Mouse (Mus musculus): ENCODE measurements around the gene Actb. TPM values are rescaled to one million over a fixed set of nuclear protein-coding genes. Genes with fewer than 3 reads are reported as not detected.
A peak's percentile ranks its signal among the peaks of the same experiment; 100 is the strongest.
"Not testable (repeated sequence)": the region's sequence is repeated elsewhere in the genome, so short reads cannot be mapped to it uniquely, and the experiment has no call there.

Gene Actb
- polyA plus RNA-seq, 1 experiment from 2014 or later: 6,568 TPM

DNA sequence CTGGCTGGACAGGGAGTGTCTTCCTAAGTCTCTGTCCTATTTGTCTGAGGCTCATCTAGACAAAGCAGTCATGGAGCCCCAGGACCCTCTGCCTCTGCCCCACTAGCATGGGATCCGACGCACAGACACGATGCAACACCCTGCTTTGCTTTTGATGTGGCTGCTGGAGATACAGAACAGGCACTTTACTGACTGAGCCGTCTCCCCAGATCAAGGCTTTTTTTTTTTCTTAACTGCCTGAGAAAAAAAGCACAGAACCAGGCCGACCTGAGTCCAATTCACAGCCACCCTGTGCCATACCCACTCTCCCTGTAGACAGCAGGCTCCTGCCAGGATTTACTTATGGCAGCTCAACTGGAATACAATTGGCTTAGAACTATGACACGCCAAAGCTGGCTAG lies 15.2 kb downstream of the Actb start:
- Histone ChIP-seq H3K4me2 (ENCODE audit: low read depth, low read length) (no peak overlapping the region), H3K27ac (ENCODE audit: low read length) (no peak overlapping the region), H3K4me3 (ENCODE audit: low read depth, low read length) (no peak overlapping the region), H3K36me3 (ENCODE audit: control insufficient read depth, insufficient read depth) (peaks cover under 1% of the 10 kb centered on the region; the same call in 1 of the 2 replicates), H3K27me3 (ENCODE audit: control insufficient read depth, insufficient read depth, low read depth, low read length) (no peaks in the 10 kb centered on the region), H3K9ac (ENCODE audit: low read depth, low read length) (no peak overlapping the region), H3K4me1 (ENCODE audit: control insufficient read depth, low read depth, low read length) (peaks cover 17% of the 10 kb centered on the region), H3K9me3 (replicated peaks; ENCODE audit: control insufficient read depth, low read length) (no peaks in the 10 kb centered on the region)
- ATAC-seq (ENCODE audit: low read depth): no peak
- 75% methylated on average over 6 of the region's 6 CpGs for WGBS (ENCODE audit: insufficient replicate concordance)

GRCm38 (mm10) chr5:142887533-142887932 lies 19.0 kb downstream of the Actb start:
- H3K4me2 ChIP-seq (ENCODE audit: low read depth, low read length); ATAC-seq (ENCODE audit: low read depth); H3K36me3 ChIP-seq (ENCODE audit: control insufficient read depth, insufficient read depth); H3K4me3 ChIP-seq (ENCODE audit: low read depth, low read length); H3K4me1 ChIP-seq (ENCODE audit: control insufficient read depth, low read depth, low read length); H3K9me3 ChIP-seq (replicated peaks; ENCODE audit: control insufficient read depth, low read length); H3K27ac ChIP-seq (ENCODE audit: low read length); H3K27me3 ChIP-seq (ENCODE audit: control insufficient read depth, insufficient read depth, low read depth, low read length); H3K9ac ChIP-seq (ENCODE audit: low read depth, low read length): not testable (repeated sequence)
- 66% methylated on average over 3 of the region's 3 CpGs for WGBS (ENCODE audit: insufficient replicate concordance)

- no peak overlapping the region for H3K4me3 ChIP-seq (ENCODE audit: low read depth, low read length)
- no peak for ATAC-seq (ENCODE audit: low read depth)
- peaks cover 8% of the 10 kb centered on the region; the same call in 1 of the 2 replicates for H3K36me3 ChIP-seq (ENCODE audit: control insufficient read depth, insufficient read depth)
- no peak overlapping the region for H3K4me2 ChIP-seq (ENCODE audit: low read depth, low read length)
- no peaks in the 10 kb centered on the region for H3K4me1 ChIP-seq (ENCODE audit: control insufficient read depth, low read depth, low read length)
- H3K27me3 ChIP-seq (ENCODE audit: control insufficient read depth, insufficient read depth, low read depth, low read length): no peaks in the 10 kb centered on the region
- H3K27ac ChIP-seq (ENCODE audit: low read length): no peak overlapping the region
- WGBS (ENCODE audit: insufficient replicate concordance): 89% methylated on average over 20 of the region's 20 CpGs
- no peaks in the 10 kb centered on the region for H3K9me3 ChIP-seq (replicated peaks; ENCODE audit: control insufficient read depth, low read length)
- no peak overlapping the region for H3K9ac ChIP-seq (ENCODE audit: low read depth, low read length)
These were observed 19.8 kb downstream of the Actb start for GRCm38 (mm10) chr5:142886761-142887160.

DNA sequence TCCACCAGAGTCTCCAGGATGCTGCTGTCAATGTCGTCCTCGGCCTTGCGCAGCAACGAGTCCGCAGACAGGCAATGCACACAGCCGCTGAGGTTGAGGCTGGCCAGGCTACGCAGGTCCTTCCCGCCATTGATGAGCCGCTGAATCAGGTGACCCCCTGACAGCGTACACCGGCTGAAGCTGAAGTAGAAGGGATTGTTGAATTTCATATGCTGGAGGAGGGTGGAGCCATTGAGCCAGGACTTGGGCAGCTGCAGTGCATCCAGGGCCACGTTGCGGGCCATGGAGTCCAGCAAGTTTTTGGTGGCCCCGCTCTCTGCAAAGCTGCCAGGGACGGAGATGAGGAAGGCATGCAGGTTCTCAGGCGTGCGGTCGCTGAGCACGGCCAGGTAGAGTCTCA lies 20.4 kb downstream of the Actb start:
- Histone ChIP-seq H3K4me3 (ENCODE audit: low read depth, low read length) (no peak overlapping the region), H3K27me3 (ENCODE audit: control insufficient read depth, insufficient read depth, low read depth, low read length) (no peaks in the 10 kb centered on the region), H3K9ac (ENCODE audit: low read depth, low read length) (no peak overlapping the region), H3K4me2 (ENCODE audit: low read depth, low read length) (no peak overlapping the region), H3K9me3 (replicated peaks; ENCODE audit: control insufficient read depth, low read length) (no peaks in the 10 kb centered on the region), H3K36me3 (ENCODE audit: control insufficient read depth, insufficient read depth) (peaks cover 8% of the 10 kb centered on the region; the same call in 1 of the 2 replicates), H3K27ac (ENCODE audit: low read length) (no peak overlapping the region), H3K4me1 (ENCODE audit: control insufficient read depth, low read depth, low read length) (no peaks in the 10 kb centered on the region)
- 89% methylated on average over 19 of the region's 19 CpGs for WGBS (ENCODE audit: insufficient replicate concordance)
- no peak for ATAC-seq (ENCODE audit: low read depth)

DNA sequence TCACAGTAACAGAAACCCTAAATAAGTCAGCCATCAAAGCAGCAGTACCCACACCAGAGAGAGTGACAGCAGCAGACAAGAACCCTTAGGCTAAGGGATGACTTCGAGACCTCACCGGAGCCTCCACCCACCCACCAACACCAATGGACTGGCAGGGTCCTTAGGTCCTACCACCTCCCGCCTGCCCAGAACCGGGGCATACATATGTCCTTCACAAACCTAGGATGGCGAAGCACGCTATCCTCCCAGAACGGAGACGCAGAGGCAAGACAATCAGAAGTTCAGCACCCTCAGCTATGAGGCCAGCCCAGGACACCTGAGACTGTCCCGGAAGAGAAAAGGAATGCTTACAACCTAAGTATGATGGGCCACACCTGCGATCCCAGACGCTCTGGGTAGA lies 24.1 kb downstream of the Actb start:
- ATAC-seq (ENCODE audit: low read depth): no peak
- Histone ChIP-seq H3K27ac (ENCODE audit: low read length) (no peak overlapping the region), H3K36me3 (ENCODE audit: control insufficient read depth, insufficient read depth) (peaks cover 8% of the 10 kb centered on the region; the same call in 1 of the 2 replicates), H3K4me2 (ENCODE audit: low read depth, low read length) (no peak overlapping the region), H3K4me3 (ENCODE audit: low read depth, low read length) (no peak overlapping the region), H3K27me3 (ENCODE audit: control insufficient read depth, insufficient read depth, low read depth, low read length) (no peaks in the 10 kb centered on the region), H3K9ac (ENCODE audit: low read depth, low read length) (no peak overlapping the region), H3K4me1 (ENCODE audit: control insufficient read depth, low read depth, low read length) (peaks cover 4% of the 10 kb centered on the region), H3K9me3 (replicated peaks; ENCODE audit: control insufficient read depth, low read length) (no peaks in the 10 kb centered on the region)
- WGBS (ENCODE audit: insufficient replicate concordance): 77% methylated on average over 11 of the region's 11 CpGs

DNA sequence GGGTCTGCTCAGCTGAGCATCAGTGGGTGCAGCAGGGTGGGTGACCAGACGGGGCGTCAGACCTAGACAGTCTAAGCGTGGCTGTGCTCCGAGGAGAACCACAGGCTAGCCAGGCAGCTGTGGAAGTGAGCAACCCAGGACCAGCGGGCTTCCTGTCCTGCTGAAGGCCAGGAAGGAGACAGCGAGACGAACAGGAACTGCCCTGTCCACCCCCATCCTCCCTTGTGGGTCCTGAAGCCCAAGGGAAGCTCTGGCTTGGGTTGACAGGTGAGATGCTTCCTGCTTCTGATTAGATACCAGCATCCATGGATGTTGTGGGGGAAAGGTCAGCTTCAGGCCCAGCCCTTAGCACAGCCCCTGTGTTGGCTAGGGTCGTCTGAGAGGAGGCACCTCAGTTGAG lies 24.6 kb downstream of the Actb start:
- H3K4me1 ChIP-seq (ENCODE audit: control insufficient read depth, low read depth, low read length): peaks cover 6% of the 10 kb centered on the region
- H3K27ac ChIP-seq (ENCODE audit: low read length): no peak overlapping the region
- no peak overlapping the region for H3K4me3 ChIP-seq (ENCODE audit: low read depth, low read length)
- H3K27me3 ChIP-seq (ENCODE audit: control insufficient read depth, insufficient read depth, low read depth, low read length): no peaks in the 10 kb centered on the region
- no peak overlapping the region for H3K4me2 ChIP-seq (ENCODE audit: low read depth, low read length)
- no peaks in the 10 kb centered on the region for H3K9me3 ChIP-seq (replicated peaks; ENCODE audit: control insufficient read depth, low read length)
- H3K9ac ChIP-seq (ENCODE audit: low read depth, low read length): no peak overlapping the region
- 41% methylated on average over 8 of the region's 8 CpGs for WGBS (ENCODE audit: insufficient replicate concordance)
- ATAC-seq (ENCODE audit: low read depth): no peak
- H3K36me3 ChIP-seq (ENCODE audit: control insufficient read depth, insufficient read depth): peaks cover 8% of the 10 kb centered on the region; the same call in 1 of the 2 replicates

DNA sequence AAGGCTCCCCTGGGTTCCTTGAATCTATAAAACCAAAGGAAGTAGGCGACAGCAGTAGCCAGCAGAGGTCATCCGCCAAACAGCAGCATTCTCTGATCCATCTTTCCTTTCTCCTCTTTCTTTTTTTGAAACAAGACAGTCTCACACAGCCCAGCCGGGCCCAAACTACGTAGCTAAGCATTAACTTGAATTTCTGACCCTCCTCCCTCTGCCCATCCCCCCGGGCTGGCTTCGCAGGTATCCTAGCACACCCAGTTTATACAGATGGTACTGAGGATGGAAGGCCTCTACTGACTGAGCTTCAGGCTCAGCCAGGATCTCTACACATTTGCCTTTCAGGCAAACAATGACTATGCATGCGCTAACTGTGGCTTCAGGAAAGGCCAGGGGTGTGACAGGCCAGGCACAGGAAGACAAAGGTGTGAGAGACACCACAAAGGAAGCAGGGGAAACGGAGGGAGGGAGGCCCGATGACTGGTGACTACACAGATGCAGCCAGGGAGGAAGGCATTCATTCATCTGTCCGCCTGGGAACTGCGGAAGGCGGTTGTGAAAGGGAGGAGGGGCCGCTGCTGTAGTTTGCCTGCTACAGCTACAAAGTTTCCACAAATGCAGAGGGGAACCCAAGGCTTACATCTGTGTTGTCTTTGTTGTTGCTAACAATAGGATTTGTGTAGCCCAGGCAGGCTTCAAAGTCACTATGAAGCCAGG lies 25.6 kb downstream of the Actb start:
- 29% methylated on average over 13 of the region's 13 CpGs for WGBS (ENCODE audit: insufficient replicate concordance)
- no peak for ATAC-seq (ENCODE audit: low read depth)

GRCm38 (mm10) chr5:142880246-142880645 lies 26.3 kb downstream of the Actb start:
- ATAC-seq (ENCODE audit: low read depth): no peak
- 61% methylated on average over 6 of the region's 6 CpGs for WGBS (ENCODE audit: insufficient replicate concordance)
- Histone ChIP-seq H3K4me2 (ENCODE audit: low read depth, low read length) (no peak overlapping the region), H3K36me3 (ENCODE audit: control insufficient read depth, insufficient read depth) (0 out of 2 replicates have a peak, but pooled peaks cover 4% of the 10 kb centered on the region), H3K9ac (ENCODE audit: low read depth, low read length) (no peak overlapping the region), H3K4me3 (ENCODE audit: low read depth, low read length) (no peak overlapping the region), H3K27ac (ENCODE audit: low read length) (no peak overlapping the region), H3K4me1 (ENCODE audit: control insufficient read depth, low read depth, low read length) (peaks cover 6% of the 10 kb centered on the region), H3K27me3 (ENCODE audit: control insufficient read depth, insufficient read depth, low read depth, low read length) (no peaks in the 10 kb centered on the region), H3K9me3 (replicated peaks; ENCODE audit: control insufficient read depth, low read length) (no peaks in the 10 kb centered on the region)

More for the DNA sequence above, 25.6 kb downstream of the Actb start:
- no peaks in the 10 kb centered on the region for H3K9me3 ChIP-seq (replicated peaks; ENCODE audit: control insufficient read depth, low read length)
- H3K4me2 ChIP-seq (ENCODE audit: low read depth, low read length): no peak overlapping the region
- peaks cover 4% of the 10 kb centered on the region; the same call in 1 of the 2 replicates for H3K36me3 ChIP-seq (ENCODE audit: control insufficient read depth, insufficient read depth)
- H3K4me3 ChIP-seq (ENCODE audit: low read depth, low read length): no peak overlapping the region
- H3K4me1 ChIP-seq (ENCODE audit: control insufficient read depth, low read depth, low read length): peaks cover 6% of the 10 kb centered on the region
- no peaks in the 10 kb centered on the region for H3K27me3 ChIP-seq (ENCODE audit: control insufficient read depth, insufficient read depth, low read depth, low read length)
- no peak overlapping the region for H3K27ac ChIP-seq (ENCODE audit: low read length)
- no peak overlapping the region for H3K9ac ChIP-seq (ENCODE audit: low read depth, low read length)

DNA sequence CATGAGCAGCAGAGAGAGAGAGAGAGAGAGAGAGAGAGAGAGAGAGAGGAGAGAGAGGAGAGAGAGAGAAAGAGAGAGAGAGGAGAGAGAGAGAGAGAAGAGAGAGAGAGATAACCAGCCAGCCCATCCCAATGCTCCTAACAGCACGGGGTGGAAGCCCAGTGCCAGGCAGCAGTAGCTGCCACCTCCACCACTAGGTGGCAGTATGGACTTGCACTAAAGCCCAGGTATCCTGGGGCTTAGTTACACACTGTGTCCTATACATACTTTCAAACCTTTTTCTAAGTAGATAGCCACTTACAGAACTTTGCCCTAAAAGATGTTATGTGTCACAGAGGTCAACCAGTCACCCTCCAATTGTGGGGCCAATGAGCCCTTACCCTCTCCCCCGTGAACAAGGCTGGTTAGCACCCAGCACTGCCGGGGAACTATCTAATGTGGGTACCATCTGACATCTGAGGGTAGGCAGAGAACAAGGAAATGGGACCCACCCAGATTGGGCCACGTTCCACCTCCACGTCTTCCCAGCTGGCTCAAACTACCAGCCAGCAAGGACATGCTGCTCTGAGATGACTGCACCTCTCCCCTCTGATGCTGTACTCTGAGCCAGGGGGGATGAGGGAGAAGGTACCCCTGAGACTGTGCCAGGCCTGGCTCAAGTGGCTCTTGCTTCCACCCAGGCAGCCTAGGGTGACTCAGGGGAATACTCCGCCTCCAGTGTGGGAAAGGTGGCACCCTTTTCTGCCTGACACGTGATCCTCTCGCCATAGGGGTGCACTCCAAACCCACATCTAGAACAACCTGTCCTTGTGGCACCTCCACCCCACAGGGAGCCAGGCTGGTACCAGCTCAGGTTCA lies 27.0 kb downstream of the Actb start:
- peak; percentile 80 for ATAC-seq (ENCODE audit: low read depth)
- 39% methylated on average over 8 of the region's 8 CpGs for WGBS (ENCODE audit: insufficient replicate concordance)
- H3K27ac ChIP-seq (ENCODE audit: low read length): no peak overlapping the region
- H3K4me1 ChIP-seq (ENCODE audit: control insufficient read depth, low read depth, low read length): peaks cover 6% of the 10 kb centered on the region
- no peak overlapping the region for H3K4me3 ChIP-seq (ENCODE audit: low read depth, low read length)
- H3K4me2 ChIP-seq (ENCODE audit: low read depth, low read length): no peak overlapping the region
- no peaks in the 10 kb centered on the region for H3K9me3 ChIP-seq (replicated peaks; ENCODE audit: control insufficient read depth, low read length)
- H3K27me3 ChIP-seq (ENCODE audit: control insufficient read depth, insufficient read depth, low read depth, low read length): no peaks in the 10 kb centered on the region
- H3K36me3 ChIP-seq (ENCODE audit: control insufficient read depth, insufficient read depth): no peaks in the 10 kb centered on the region
- no peak overlapping the region for H3K9ac ChIP-seq (ENCODE audit: low read depth, low read length)

Measured in liver, embryonic 16.5 days (tissue).